Mouse (Mus musculus) urinary bladder, postnatal 14 days (tissue): ENCODE data around the gene Gm42688.

Experiments used
- DNase-seq: peaks from one replicate; pipeline ENCODE4 v3.0.0; 2021; ENCODE audit warnings: low spot score

The Gm42688 gene

GRCm38 (mm10) chr6:83086121-83087035, 15.0 kb upstream of the Gm42688 start, which contains the start of gene Lbx2:
Lbx2 (plus strand) TSS chr6:83086367.
- no peak for DNase-seq

- DNase-seq, result no peak
These were observed 14.1 kb upstream of the Gm42688 start for GRCm38 (mm10) chr6:83087205-83087925.

DNA sequence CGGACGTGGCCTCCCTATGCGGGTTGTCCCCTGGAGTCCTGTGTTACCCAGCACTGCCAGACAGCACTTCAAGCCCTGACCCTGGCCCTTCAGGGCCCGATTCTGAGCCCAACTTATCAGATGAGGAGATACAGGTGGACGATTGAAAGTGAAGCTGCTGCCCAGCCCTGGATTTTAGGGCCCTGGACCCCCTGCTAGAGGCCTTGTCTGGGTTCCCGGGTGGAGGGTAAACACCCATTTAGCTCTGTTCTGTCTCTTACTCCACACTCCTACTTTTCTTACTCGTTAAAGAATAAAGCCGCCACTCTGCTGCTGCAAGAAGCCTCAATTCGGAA, 13.5 kb upstream of the Gm42688 start:
- no peak for DNase-seq

- no peak for DNase-seq
These were observed 8.8 kb upstream of the Gm42688 start for GRCm38 (mm10) chr6:83092416-83093127.

GRCm38 (mm10) chr6:83095968-83096367, 5.4 kb upstream of the Gm42688 start:
- DNase-seq, result no peak

GRCm38 (mm10) chr6:83098411-83098810, 3.0 kb upstream of the Gm42688 start:
- no peak for DNase-seq

DNA sequence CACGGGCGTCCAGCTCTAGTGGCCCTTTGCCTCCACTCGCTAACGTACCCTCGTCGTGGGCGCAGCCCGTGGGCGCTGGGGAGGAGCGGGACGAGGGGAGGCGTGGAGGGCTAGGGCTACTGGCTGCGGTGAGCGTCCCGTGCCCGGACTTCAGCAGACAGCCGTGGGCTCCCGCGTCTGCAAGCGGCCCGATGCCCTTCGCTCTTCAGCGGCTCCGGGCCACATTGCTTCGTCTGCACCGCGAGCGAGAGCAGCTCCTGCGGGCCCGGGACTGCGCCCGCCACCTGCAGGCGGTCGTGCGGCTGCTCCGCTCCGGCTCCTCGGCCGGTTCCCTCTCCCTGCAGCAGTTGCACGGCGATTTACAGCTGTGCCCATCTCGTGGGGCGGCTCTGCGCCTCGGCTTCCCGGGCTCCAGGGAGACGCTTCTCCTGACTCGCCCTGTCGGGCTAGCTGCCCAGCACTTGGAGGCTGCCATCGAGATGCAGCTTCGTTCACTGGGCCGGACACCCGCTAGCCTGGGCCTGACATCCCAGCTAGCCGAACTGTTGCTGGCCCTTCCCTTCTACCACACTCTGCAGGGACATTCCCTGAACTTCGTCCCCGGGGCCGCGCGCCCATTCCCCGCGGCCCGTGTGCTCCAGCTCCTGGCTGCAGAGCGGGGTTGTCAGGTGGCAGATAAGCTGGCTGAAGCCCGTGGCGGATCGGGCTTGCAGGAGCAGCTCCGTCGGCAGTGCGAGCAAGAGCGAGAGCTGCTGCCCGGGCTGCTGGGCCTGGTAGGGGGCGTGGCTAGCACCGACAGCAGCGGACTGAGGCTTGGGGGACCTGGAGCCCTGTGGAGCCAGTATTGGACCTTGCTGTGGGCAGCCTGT, 505 bp downstream of the Gm42688 start:
- DNase-seq, result peak; percentile 61

DNA sequence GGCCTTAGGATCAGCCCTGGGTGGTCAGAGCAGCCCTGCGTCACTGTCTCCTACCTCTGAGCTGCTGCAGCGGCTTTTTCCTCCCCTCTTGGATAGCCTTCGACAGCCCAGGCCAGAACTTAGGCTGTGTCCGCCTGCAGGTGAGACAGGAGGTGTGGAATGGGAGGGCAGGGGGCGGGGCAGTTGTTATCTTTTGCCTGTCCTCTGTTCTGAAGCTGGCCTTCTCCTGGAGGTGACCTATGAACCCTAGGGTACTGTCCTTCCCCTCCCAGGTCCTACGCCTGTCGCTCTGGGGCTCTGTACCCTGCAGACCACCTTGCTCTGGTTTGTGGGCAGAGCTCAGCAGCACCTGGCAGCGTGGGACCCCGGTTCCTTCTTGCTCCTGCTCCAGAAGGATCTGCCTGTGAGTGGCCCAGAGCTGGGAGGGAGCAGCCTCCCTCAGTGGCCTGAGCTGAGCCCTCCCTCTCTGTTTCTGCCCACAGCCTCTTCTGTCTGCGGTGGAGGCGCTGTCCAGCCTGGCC, 1.8 kb downstream of the Gm42688 start:
- DNase-seq, result no peak

DNA sequence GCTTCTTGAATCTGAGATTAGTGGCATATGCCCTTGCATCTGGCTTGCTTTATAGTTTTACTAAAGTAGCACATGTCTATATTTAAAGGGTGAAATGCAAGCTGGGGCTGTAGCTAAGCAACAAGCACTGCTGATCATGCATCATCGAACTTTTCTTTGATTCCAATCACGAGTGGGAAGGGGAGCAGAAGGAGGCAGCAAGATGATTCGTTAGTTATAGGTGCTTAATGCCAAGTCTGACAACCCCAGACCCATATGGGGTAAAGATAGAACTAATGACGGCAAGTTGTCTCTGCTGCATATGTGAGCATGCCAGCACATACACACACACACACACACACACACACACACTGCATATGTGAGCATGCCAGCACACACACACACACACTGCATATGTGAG, 2.7 kb downstream of the Gm42688 start:
- no peak for DNase-seq

DNA sequence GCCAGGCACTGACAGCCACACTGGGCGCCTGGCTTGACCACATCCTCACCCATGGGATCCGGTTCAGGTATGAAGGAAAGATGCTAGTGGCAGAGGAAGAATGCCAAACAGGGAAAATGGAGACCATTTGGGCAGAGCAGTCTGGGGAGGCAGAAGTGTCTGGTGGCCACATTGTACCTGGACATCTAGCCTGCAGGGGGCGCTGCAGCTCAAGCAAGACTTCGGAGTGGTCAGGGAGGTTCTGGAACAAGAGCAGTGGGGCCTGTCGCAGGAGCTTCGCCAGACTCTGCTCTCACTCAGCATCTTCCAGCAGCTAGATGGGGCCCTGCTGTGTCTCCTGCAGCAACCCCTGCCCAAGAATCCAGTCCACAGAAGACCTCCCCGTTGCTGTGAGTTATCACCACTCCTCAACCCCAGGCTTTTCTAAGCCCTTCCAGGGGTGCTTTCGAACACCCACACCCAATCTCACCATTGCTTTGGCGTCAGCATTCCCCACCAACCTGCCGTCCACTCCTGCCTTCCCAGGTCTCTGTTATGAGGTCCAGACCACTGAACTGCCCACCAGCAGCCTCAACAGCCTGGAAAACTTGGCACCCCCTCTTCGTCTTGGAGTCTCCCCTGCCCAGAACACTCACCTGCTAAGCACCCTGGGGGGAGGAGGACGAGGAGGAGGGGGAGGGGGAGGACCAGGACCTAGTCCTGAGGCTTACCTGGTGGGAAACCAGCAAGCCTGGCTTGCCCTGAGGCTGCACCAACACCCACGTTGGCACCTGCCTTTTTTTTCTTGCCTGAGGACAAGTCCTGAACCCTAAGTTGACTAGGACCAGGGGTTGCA, 6.4 kb downstream of the Gm42688 start:
- peak; percentile 82 for DNase-seq

- DNase-seq, result peak; percentile 81
These were observed 7.6 kb downstream of the Gm42688 start, which contains the start of gene Mrpl53 for GRCm38 (mm10) chr6:83108762-83109668. Mrpl53 (plus strand) TSS chr6:83109040.

GRCm38 (mm10) chr6:83111510-83112136, 10.2 kb downstream of the Gm42688 start:
- DNase-seq, result no peak

DNA sequence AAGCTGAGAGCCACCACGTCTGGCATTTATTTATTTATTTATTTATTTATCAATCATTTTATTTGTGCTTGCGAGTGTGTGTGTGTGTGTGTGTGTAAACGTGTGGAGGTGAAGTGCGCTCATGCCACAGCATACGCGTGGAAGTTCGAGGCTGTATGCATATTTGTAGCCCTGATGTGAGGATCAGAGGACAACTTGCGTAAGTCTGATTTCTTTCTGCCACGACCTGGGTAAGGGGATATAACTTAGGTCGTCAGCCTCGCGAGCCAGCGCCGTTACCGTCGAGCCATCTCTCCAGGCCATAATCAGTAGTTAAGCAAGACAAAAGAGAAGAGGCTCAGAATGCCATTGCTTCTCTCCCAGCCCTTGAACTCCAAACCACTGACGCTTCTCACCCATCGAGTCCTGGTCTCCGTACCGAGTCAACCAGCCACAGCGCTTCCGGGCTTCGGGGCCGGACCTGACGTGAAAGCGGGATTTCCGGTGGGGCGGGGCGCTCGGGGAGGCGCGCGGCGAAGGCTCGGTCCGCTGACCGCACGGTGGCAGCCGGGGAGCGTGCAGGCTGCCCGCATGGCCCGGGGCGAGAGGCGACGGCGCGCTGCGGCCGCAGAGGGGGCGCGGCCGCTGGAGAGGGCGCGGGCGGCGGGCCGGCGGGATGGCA, 13.7 kb downstream of the Gm42688 start, which contains the start of gene Mogs:
TSS of gene Mogs (plus strand) at position 486 of the 661 bp plus-strand sequence.
- DNase-seq, result peak; percentile 95

GRCm38 (mm10) chr6:83115682-83116372, 14.4 kb downstream of the Gm42688 start:
- no peak for DNase-seq

GRCm38 (mm10) chr6:83116373-83117164, 15.2 kb downstream of the Gm42688 start:
- no peak for DNase-seq

DNA sequence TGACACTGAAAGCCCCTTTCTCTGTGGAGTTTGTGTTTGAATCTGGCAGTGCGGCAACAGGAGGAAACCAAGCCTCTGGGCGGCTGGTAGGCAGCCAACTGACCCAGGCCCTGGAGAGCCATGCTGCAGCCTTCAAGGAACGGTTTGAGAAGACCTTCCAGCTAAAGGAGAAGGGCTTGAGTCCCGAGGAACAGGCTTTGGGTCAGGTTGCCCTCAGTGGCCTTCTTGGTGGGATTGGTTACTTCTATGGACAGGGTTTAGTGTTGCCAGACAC, 15.7 kb downstream of the Gm42688 start:
- DNase-seq, result no peak

GRCm38 (mm10) chr6:83117616-83118015, 16.2 kb downstream of the Gm42688 start:
- no peak for DNase-seq
